Mouse (Mus musculus) forebrain, embryonic 12.5 days (tissue): Measurements from ENCODE around the gene H2-Ke6. TPM values are rescaled to one million over a fixed set of nuclear protein-coding genes. Genes with fewer than 3 reads are reported as not detected.
"Not testable (repeated sequence)": the region's sequence is repeated elsewhere in the genome, so short reads cannot be mapped to it uniquely, and the experiment has no call there.

Experiments
- ATAC-seq: fragments of 200-750 bp; cut with Nextera tagmentation; 2 replicates; pipeline ENCODE4 v1.8.0; 2017; ENCODE audit warnings: moderate TSS enrichment; ENCODE audit not compliant: low FRiP score
- H3K27ac ChIP-seq: fragments of 300-500 bp; sonication (generic); 2 replicates; pipeline ENCODE4 v1.5.1; 2016; ENCODE audit warnings: mild to moderate bottlenecking
- H3K27me3 ChIP-seq: fragments of 300-500 bp; sonication (generic); 2 replicates; pipeline ENCODE4 v1.6.1; 2016; ENCODE audit warnings: mild to moderate bottlenecking
- H3K36me3 ChIP-seq: fragments of 300-500 bp; sonication (generic); replicated peaks from 2 replicates; pipeline ENCODE4 v1.6.1; 2016; ENCODE audit warnings: mild to moderate bottlenecking
- H3K4me1 ChIP-seq: fragments of 300-500 bp; sonication (generic); 2 replicates; pipeline ENCODE4 v1.6.1; 2016
- H3K4me2 ChIP-seq: fragments of 300-500 bp; sonication (generic); 2 replicates; pipeline ENCODE4 v1.6.1; 2016; ENCODE audit warnings: mild to moderate bottlenecking, moderate library complexity
- H3K4me3 ChIP-seq: fragments of 300-500 bp; sonication (generic); replicated peaks from 2 replicates; pipeline ENCODE4 v1.5.1; 2016; ENCODE audit warnings: mild to moderate bottlenecking
- H3K9ac ChIP-seq: fragments of 300-500 bp; sonication (generic); 2 replicates; pipeline ENCODE4 v1.6.1; 2016; ENCODE audit warnings: mild to moderate bottlenecking
- H3K9me3 ChIP-seq: fragments of 300-500 bp; sonication (generic); 2 replicates; pipeline ENCODE4 v1.6.1; 2016
- WGBS: fragments of 180-500 bp; shearing (Covaris S2); methylation state at CpG from one replicate; pipeline ENCODE4 v1.1.7; 2016; 5-methylcytosine and 5-hydroxymethylcytosine counted together
- polyA plus RNA-seq: library from polyadenylated mRNA; unstranded; fragments of >200 nt; fragmentation: Nextera tagmentation; extraction: Ambion mirVana; gene quantifications from 2 replicates; pipeline ENCODE4 v1.2.1, GENCODE M21; 2016

The H2-Ke6 gene
- polyA plus RNA-seq, 1 experiment from 2014 or later, result 92.8 TPM

GRCm38 (mm10) chr17:34010156-34010555 is 17.7 kb downstream of the H2-Ke6 start:
- no peaks in the 10 kb centered on the region for H3K4me1 ChIP-seq
- H3K27ac ChIP-seq, result no peak overlapping the region
- H3K9ac ChIP-seq, result no peak overlapping the region
- peaks cover 3% of the 10 kb centered on the region; the same call in 1 of the 2 replicates for H3K36me3 ChIP-seq
- no peak overlapping the region for H3K4me2 ChIP-seq
- no peaks in the 10 kb centered on the region; the same call in 1 of the 2 replicates for H3K27me3 ChIP-seq
- ATAC-seq, result no peak
- no peaks in the 10 kb centered on the region for H3K9me3 ChIP-seq
- H3K4me3 ChIP-seq, result no peak overlapping the region
- 85% methylated on average over 5 of the region's 5 CpGs for WGBS

- Histone ChIP-seq H3K27ac (no peak overlapping the region), H3K9ac (no peak overlapping the region), H3K4me1 (no peaks in the 10 kb centered on the region), H3K36me3 (no peaks in the 10 kb centered on the region), H3K9me3 (no peaks in the 10 kb centered on the region), H3K4me2 (no peak overlapping the region), H3K4me3 (no peak overlapping the region), H3K27me3 (peaks cover 8% of the 10 kb centered on the region)
- WGBS, result 66% methylated on average over 2 of the region's 2 CpGs
- ATAC-seq, result no peak
Measured at GRCm38 (mm10) chr17:34006570-34006969, 21.3 kb downstream of the H2-Ke6 start.

DNA sequence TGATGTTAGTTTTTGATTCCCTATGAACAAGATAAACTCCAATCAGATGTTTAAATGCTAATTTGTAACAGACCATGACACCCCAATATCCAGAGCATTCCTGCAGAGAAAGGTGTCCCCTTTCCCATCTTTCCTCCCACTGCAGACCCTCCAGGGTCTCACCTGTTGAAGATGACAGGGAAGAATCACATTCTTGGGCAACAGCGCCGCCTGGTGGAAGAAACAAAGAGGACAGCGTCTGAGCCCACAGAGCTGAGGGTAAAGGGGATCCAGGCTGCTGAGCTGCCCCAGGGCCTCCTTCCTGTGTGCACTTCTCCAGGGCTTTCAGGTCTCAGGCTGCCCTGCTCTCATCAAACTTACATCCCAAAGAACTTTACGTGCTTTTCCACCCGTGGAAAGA is 24.4 kb downstream of the H2-Ke6 start:
- peaks cover 39% of the 10 kb centered on the region for H3K27me3 ChIP-seq
- peaks cover 13% of the 10 kb centered on the region for H3K4me1 ChIP-seq
- H3K36me3 ChIP-seq, result no peaks in the 10 kb centered on the region
- 4% methylated on average over 5 of the region's 5 CpGs for WGBS
- H3K9me3 ChIP-seq, result no peaks in the 10 kb centered on the region
- ATAC-seq, result no peak
- no peak overlapping the region for H3K4me2 ChIP-seq
- H3K9ac ChIP-seq, result no peak overlapping the region
- no peak overlapping the region for H3K27ac ChIP-seq
- no peak overlapping the region for H3K4me3 ChIP-seq

- H3K4me3 ChIP-seq, result not testable (repeated sequence)
- WGBS, result 50% methylated on average over 2 of the region's 2 CpGs
- peaks cover 46% of the 10 kb centered on the region for H3K27me3 ChIP-seq
Measured at GRCm38 (mm10) chr17:34000796-34001195, 27.1 kb downstream of the H2-Ke6 start.

DNA sequence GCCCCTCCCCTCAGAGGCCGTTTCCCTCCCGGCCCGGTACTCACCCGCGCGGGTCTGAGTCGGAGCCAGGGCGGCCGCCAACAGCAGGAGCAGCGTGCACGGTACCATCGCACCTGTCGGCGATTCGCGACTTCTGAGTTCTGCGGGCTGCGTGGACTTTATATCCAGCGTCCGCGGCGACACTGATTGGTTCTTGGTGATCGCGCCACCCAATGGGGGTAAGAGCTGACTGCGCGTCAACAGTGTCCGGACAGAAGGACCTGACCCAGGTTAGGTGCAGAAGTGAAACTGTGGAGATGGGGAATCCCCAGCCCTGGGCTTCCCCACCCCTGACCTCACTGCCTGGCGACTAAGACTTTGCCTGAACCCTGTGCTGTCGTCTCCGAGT is 27.7 kb downstream of the H2-Ke6 start, which contains the start of gene H2-K1:
Gene H2-K1 (minus strand): TSS at position 198 of the 388 bp plus-strand sequence.
- peak within 1 kb of the TSS; percentile 64 for H3K9ac ChIP-seq
- H3K4me1 ChIP-seq, result peaks cover 13% of the 10 kb centered on the region
- peak within 1 kb of the TSS; percentile 60 for H3K4me3 ChIP-seq
- WGBS, result under 1% methylated on average over 30 of the region's 30 CpGs
- H3K36me3 ChIP-seq, result no peaks in the 10 kb centered on the region
- peak within 1 kb of the TSS; percentile 96 for H3K4me2 ChIP-seq
- ATAC-seq, result peak; percentile 71
- H3K27me3 ChIP-seq, result peaks cover 46% of the 10 kb centered on the region
- H3K27ac ChIP-seq, result no peak within 1 kb of the TSS
- H3K9me3 ChIP-seq, result no peaks in the 10 kb centered on the region

More at GRCm38 (mm10) chr17:34000796-34001195, 27.1 kb downstream of the H2-Ke6 start:
- H3K9ac ChIP-seq, ATAC-seq, H3K9me3 ChIP-seq, H3K36me3 ChIP-seq, H3K4me2 ChIP-seq, H3K27ac ChIP-seq: not testable (repeated sequence)
- peaks cover 13% of the 10 kb centered on the region for H3K4me1 ChIP-seq

DNA sequence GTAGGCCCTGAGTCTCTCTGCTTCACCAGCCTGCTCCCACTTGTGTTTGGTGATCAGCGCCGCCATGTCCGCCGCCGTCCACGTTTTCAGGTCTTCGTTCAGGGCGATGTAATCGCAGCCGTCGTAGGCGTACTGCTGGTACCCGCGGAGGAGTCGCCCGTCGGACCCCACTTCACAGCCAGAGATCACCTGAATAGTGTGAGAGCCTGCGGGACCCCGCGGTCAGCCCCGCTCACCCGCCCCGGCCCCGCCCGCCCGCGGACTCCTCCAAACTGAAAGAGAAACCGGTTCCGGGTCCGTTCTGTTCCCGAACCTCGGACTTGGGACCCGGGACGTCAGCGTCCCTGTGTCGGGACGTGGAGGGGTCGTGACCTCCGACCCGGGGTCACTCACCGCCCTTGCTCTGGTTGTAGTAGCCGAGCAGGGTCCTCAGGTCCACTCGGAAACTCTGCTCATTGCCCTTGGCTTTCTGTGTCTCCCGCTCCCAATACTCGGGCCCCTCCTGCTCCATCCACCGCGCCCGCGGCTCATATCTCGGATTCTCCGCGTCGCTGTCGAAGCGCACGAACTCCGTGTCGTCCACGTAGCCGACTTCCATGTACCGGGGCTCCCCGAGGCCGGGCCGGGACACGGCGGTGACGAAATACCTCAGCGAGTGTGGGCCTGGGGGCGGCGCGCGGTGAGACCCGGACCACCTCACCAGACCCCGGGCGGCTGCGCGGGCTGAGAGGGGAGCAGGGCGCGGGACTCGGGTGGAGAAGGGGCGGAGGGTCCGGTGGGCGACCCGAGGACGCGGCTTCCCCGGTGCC is 28.3 kb downstream of the H2-Ke6 start:
- 2% methylated on average over 87 of the region's 87 CpGs for WGBS
- Histone ChIP-seq H3K27me3 (peaks cover 46% of the 10 kb centered on the region), H3K9ac (peak overlapping the region; percentile 64), H3K9me3 (no peaks in the 10 kb centered on the region), H3K36me3 (no peaks in the 10 kb centered on the region), H3K4me2 (peak overlapping the region; percentile 96), H3K4me1 (peaks cover 13% of the 10 kb centered on the region), H3K4me3 (peak overlapping the region; percentile 60), H3K27ac (no peak overlapping the region)
- ATAC-seq, result peak; percentile 51

DNA sequence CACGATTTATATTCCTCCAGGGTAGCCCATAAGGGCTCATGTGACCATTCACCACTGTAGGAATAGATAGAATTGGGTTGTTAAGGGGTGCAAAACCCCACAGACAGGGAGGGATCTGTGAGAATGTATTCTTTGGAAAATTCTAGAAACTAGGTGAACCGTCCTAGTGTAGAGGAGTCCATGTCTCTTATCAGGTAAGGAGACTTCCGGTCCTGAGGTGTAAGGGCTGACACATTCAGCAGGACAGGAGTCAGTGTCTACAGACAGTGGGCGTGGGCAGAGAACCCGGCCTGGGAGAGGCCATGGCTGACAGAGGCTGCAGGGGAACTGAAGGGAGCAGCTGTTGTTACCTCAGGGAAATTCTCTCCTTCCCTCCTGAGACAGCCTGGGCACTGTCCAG is 29.2 kb downstream of the H2-Ke6 start:
- not testable (repeated sequence) for H3K4me2 ChIP-seq, H3K4me3 ChIP-seq, H3K27ac ChIP-seq, H3K9me3 ChIP-seq, H3K36me3 ChIP-seq, ATAC-seq, H3K9ac ChIP-seq
- H3K4me1 ChIP-seq, result peaks cover 13% of the 10 kb centered on the region
- WGBS, result 61% methylated on average over 5 of the region's 5 CpGs
- peaks cover 46% of the 10 kb centered on the region for H3K27me3 ChIP-seq

GRCm38 (mm10) chr17:33997025-33997424 is 30.8 kb downstream of the H2-Ke6 start:
- peaks cover 42% of the 10 kb centered on the region for H3K27me3 ChIP-seq
- not testable (repeated sequence) for H3K9ac ChIP-seq, ATAC-seq, H3K27ac ChIP-seq, H3K4me3 ChIP-seq, H3K4me2 ChIP-seq, H3K9me3 ChIP-seq, H3K36me3 ChIP-seq
- WGBS, result 97% methylated on average over 2 of the region's 2 CpGs
- peaks cover 13% of the 10 kb centered on the region for H3K4me1 ChIP-seq

GRCm38 (mm10) chr17:33995651-33996050 is 32.2 kb downstream of the H2-Ke6 start:
- 71% methylated on average over 3 of the region's 3 CpGs for WGBS
- peaks cover 28% of the 10 kb centered on the region for H3K27me3 ChIP-seq
- ATAC-seq, result no peak
- no peak overlapping the region for H3K9ac ChIP-seq
- H3K4me1 ChIP-seq, result peaks cover 13% of the 10 kb centered on the region
- no peak overlapping the region for H3K27ac ChIP-seq
- H3K36me3 ChIP-seq, result no peaks in the 10 kb centered on the region
- H3K9me3 ChIP-seq, result no peaks in the 10 kb centered on the region
- no peak overlapping the region for H3K4me2 ChIP-seq
- no peak overlapping the region for H3K4me3 ChIP-seq

DNA sequence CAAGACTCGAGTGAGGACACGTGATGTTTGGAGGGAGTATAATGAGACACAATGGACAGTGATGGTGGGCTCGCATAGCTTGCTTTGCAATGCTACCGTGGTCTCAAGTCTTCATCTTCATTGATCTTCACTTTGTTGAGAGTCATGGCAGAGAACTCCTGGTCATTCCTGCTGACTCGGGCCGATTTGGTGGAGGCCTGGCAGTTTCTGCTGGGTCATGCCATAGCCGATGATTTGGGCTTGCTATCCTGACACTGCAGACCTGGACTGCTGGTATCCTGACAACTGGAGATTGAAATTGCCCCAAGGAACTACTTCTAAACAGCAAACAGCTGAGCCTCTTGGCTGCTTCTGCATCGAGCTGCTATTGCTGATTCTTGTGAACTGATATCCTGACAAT is 32.9 kb downstream of the H2-Ke6 start:
- no peak for ATAC-seq
- Histone ChIP-seq H3K9me3 (no peaks in the 10 kb centered on the region), H3K36me3 (no peaks in the 10 kb centered on the region), H3K27ac (no peak overlapping the region), H3K4me1 (peaks cover 9% of the 10 kb centered on the region), H3K27me3 (peaks cover 21% of the 10 kb centered on the region), H3K9ac (no peak overlapping the region), H3K4me3 (no peak overlapping the region), H3K4me2 (no peak overlapping the region)
- WGBS, result 91% methylated on average over 8 of the region's 8 CpGs

- H3K4me3 ChIP-seq, result no peak overlapping the region
- H3K4me2 ChIP-seq, result no peak overlapping the region
- no peaks in the 10 kb centered on the region for H3K4me1 ChIP-seq
- H3K27me3 ChIP-seq, result 0 out of 2 replicates have a peak, but pooled peaks cover 7% of the 10 kb centered on the region
- H3K36me3 ChIP-seq, result no peaks in the 10 kb centered on the region
- WGBS, result 31% methylated on average over 10 of the region's 10 CpGs
- peak; percentile 39; the same call in 1 of the 2 replicates for ATAC-seq
- H3K9ac ChIP-seq, result no peak overlapping the region
- no peaks in the 10 kb centered on the region for H3K9me3 ChIP-seq
- H3K27ac ChIP-seq, result no peak overlapping the region
Measured at GRCm38 (mm10) chr17:33991788-33992664, 35.8 kb downstream of the H2-Ke6 start.

GRCm38 (mm10) chr17:33982136-33982535 is 45.7 kb downstream of the H2-Ke6 start:
- H3K9ac ChIP-seq, result not testable (repeated sequence)
- peak overlapping the region; percentile 59 for H3K4me2 ChIP-seq
- 11% methylated on average over 8 of the region's 8 CpGs for WGBS

More at GRCm38 (mm10) chr17:33982136-33982535, 45.7 kb downstream of the H2-Ke6 start:
- Histone ChIP-seq H3K4me1 (peaks cover 20% of the 10 kb centered on the region), H3K4me3 (peak overlapping the region; percentile 45), H3K27me3 (peaks cover 36% of the 10 kb centered on the region)
- H3K9me3 ChIP-seq, H3K27ac ChIP-seq, ATAC-seq, H3K36me3 ChIP-seq: not testable (repeated sequence)
